Mouse (Mus musculus): ENCODE data around the gene Prkag1.

Prkag1 gene

DNA sequence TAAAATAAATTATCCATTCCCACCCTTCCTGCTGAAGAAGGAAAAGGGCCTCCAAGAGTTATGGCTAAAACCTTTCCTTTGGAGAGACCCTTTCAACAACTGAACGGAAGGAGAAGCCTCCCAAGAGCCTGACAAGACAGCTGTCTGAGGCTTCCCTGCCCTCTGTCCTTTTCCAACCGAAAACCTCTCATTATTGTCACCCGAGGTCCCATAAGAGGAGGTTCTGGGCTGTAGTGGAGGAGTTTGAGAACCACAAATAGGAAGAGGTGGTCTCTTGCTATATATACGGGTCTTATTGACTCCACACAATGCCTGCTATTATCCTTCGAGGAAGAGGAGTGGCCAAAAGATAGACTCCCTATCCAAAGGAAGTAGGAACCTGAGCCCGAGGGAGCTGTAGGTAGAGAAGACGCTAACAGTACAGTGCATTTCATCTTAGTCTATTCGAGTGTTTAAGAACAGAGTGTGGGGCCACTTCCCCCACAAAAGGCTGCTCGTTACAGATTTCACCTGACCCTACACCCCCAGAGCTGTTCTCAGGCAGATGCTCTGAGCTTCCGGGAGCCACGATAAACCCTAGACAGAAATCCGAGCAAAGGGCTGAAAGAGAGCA, 59.4 kb downstream of the Prkag1 start:
- DNase-seq (ENCODE audit: low spot score in 2 of 2) = no peak

DNA sequence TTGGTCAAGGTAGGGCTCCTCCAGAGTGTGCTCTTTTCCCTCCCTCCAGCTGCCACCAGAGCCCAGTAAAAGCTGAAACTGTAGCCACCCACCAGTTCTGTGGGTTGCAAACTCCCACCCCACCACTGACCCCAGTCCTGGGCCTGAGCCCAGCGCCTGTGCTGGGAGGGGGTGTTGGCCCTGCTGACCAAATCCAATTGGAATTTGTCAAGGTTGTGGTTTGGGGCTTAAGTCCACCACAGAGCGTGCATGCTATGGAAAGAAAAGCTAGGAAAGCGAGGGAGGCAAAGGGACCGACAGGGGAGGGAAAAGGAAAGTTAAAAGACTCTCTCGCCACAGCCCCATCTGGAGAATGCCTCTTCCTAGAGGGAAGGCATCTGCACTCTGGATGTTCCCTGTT, 63.1 kb downstream of the Prkag1 start:
- DNase-seq (ENCODE audit: low spot score in 2 of 2) = no peak

DNA sequence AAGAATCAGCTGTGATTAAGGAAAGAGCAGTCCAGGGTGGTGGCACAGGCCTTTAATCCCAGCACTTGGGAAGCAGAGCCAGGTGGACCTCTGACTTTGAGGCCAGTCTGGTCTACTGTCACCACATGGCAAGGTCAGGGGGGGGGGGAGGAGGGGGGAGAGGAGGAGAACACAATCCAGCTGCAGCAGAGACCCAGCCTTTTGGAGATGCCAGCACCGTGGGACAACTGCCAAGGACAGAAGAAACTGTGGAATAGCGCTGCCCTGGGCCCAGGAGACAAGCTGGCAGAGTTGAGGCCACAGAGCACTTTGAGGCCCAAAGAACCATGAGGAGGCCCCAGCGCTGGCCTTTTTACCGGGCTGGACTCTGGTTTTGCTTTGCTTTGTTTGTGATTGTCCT, 65.4 kb downstream of the Prkag1 start:
- DNase-seq (ENCODE audit: low spot score in 2 of 2) = no peak

Measured in frontal cortex, postnatal 36 days (tissue).